8 mouse cellular contexts compared by ENCODE assay signal in genomic region chr7:47008168-47008993, GRCm38 (mm10). TPM values are rescaled to one million over a fixed set of nuclear protein-coding genes. Genes with fewer than 3 reads are reported as not detected.
DNase-seq lines count a peak whose midpoint lies in the region; ATAC-seq lines count a peak whose summit lies in the region.

Gene Spty2d1 (minus strand): TSS chr7:47008411.

- no peaks in the 10 kb centered on the region for H3K9me3 ChIP-seq in hindbrain, embryonic 15.5 days

- ATAC-seq in hindbrain, embryonic 15.5 days (ENCODE audit: low FRiP score, low read depth), result peak; percentile 97

- peak within 1 kb of the TSS; percentile 95 for H3K4me2 ChIP-seq in hindbrain, embryonic 15.5 days

- H3K27ac ChIP-seq in hindbrain, embryonic 15.5 days (replicated peaks), result peak within 1 kb of the TSS; percentile 92

- peak; percentile 99 for DNase-seq in T-cell, adult 2 months (ENCODE audit: low spot score)
- DNase-seq in cerebellum, postnatal 36 days, result peak; percentile 99 to 100
- peak; percentile 99 to 100 for DNase-seq in frontal cortex, postnatal 36 days (ENCODE audit: low spot score in 2 of 2)
- peak; percentile 98 for DNase-seq in left cerebral cortex, adult 11 months (ENCODE audit: low spot score)
- DNase-seq in lung, postnatal 4 days, result peak; percentile 99
- DNase-seq in retina, postnatal 7 days (ENCODE audit: low read depth, low spot score), result peak; percentile 99
- peak; percentile 97 for DNase-seq in urinary bladder, adult 2 months (ENCODE audit: low spot score)

- 1% methylated on average over 57 of the region's 57 CpGs for WGBS in hindbrain, embryonic 15.5 days

- H3K9ac ChIP-seq in hindbrain, embryonic 15.5 days, result peak within 1 kb of the TSS; percentile 77

- H3K27me3 ChIP-seq in hindbrain, embryonic 15.5 days, result no peaks in the 10 kb centered on the region

- H3K4me3 ChIP-seq in hindbrain, embryonic 15.5 days, result peak within 1 kb of the TSS; percentile 94

- no peaks in the 10 kb centered on the region for H3K36me3 ChIP-seq in hindbrain, embryonic 15.5 days

- H3K4me1 ChIP-seq in hindbrain, embryonic 15.5 days (replicated peaks), result peaks cover 51% of the 10 kb centered on the region

RNA-seq across cellular contexts. Expression of gene Spty2d1, which starts in this region (rescaled TPM):
- polyA plus RNA-seq in hindbrain, embryonic 15.5 days (2015; fragmentation: Nextera tagmentation; extraction: Ambion mirVana), result 8.3 and 8.4 TPM in 2 replicates
- polyA plus RNA-seq in urinary bladder, adult 2 months (2012; rRNA removed), result 11.5 and 11.7 TPM in 2 replicates

Comparison
In these comparisons a context has a peak if more than half of its experiments do, and no peak if none do; other contexts are left out.
1. Peak in every context shown above with its lines: DNase-seq, ATAC-seq, H3K4me3 ChIP-seq and H3K27ac ChIP-seq.